Mouse (Mus musculus): ENCODE data around the gene A930009A15Rik.

Gene A930009A15Rik

GRCm38 (mm10) chr10:115581971-115582370 lies 12.2 kb downstream of the A930009A15Rik start:
- DNase-seq, result no peak

- DNase-seq, result no peak
Observed at GRCm38 (mm10) chr10:115583071-115583470, 13.3 kb downstream of the A930009A15Rik start.

GRCm38 (mm10) chr10:115584656-115585055 lies 14.9 kb downstream of the A930009A15Rik start:
- no peak for DNase-seq

GRCm38 (mm10) chr10:115585491-115586245 lies 15.9 kb downstream of the A930009A15Rik start:
- no peak for DNase-seq

GRCm38 (mm10) chr10:115586246-115587231 lies 16.8 kb downstream of the A930009A15Rik start:
- DNase-seq, result no peak

GRCm38 (mm10) chr10:115587301-115587969 lies 17.6 kb downstream of the A930009A15Rik start, which contains the start of gene Lgr5:
Gene Lgr5 (minus strand): TSS chr10:115587780.
- DNase-seq, result peak; percentile 49

- DNase-seq, result no peak
Observed at GRCm38 (mm10) chr10:115587979-115588378, 18.2 kb downstream of the A930009A15Rik start.

- DNase-seq, result no peak
Observed at GRCm38 (mm10) chr10:115593221-115593620, 23.4 kb downstream of the A930009A15Rik start.

- no peak for DNase-seq
Observed at GRCm38 (mm10) chr10:115593651-115594050, 23.9 kb downstream of the A930009A15Rik start.

- DNase-seq, result no peak
Observed at GRCm38 (mm10) chr10:115595748-115596147, 26.0 kb downstream of the A930009A15Rik start.

GRCm38 (mm10) chr10:115617456-115618287 lies 47.9 kb downstream of the A930009A15Rik start:
- DNase-seq, result no peak

GRCm38 (mm10) chr10:115618288-115618856 lies 48.6 kb downstream of the A930009A15Rik start:
- no peak for DNase-seq

- DNase-seq, result no peak
Observed at GRCm38 (mm10) chr10:115623481-115623880, 53.7 kb downstream of the A930009A15Rik start.

- DNase-seq, result peak; percentile 36
Observed at GRCm38 (mm10) chr10:115623956-115624671, 54.3 kb downstream of the A930009A15Rik start.

GRCm38 (mm10) chr10:115624957-115625356 lies 55.2 kb downstream of the A930009A15Rik start:
- DNase-seq, result no peak

GRCm38 (mm10) chr10:115626678-115627077 lies 56.9 kb downstream of the A930009A15Rik start:
- DNase-seq, result no peak

Data from right cerebral cortex, postnatal 4 days (tissue).